Mouse (Mus musculus) frontal cortex, postnatal 10 days (tissue): ENCODE measurements around the gene Krt13.

Experiments
- DNase-seq, 2 experiments: peaks; one replicate each; pipeline ENCODE4 v3.0.0; 2022; ENCODE audit warnings: low spot score in 2 of 2, mixed read lengths in 1 of 2

The Krt13 gene

GRCm38 (mm10) chr11:100112935-100113741, 8.2 kb downstream of the Krt13 start:
- DNase-seq = no peak

- DNase-seq = no peak
Observed at GRCm38 (mm10) chr11:100105576-100106122, 15.7 kb downstream of the Krt13 start, which contains the start of gene Krt36. Gene Krt36 (minus strand): TSS chr11:100105626.

- no peak for DNase-seq
Observed at GRCm38 (mm10) chr11:100102693-100103429, 18.5 kb downstream of the Krt13 start.

GRCm38 (mm10) chr11:100100391-100100790, 21.0 kb downstream of the Krt13 start:
- no peak for DNase-seq

GRCm38 (mm10) chr11:100097819-100098218, 23.5 kb downstream of the Krt13 start:
- no peak for DNase-seq

DNA sequence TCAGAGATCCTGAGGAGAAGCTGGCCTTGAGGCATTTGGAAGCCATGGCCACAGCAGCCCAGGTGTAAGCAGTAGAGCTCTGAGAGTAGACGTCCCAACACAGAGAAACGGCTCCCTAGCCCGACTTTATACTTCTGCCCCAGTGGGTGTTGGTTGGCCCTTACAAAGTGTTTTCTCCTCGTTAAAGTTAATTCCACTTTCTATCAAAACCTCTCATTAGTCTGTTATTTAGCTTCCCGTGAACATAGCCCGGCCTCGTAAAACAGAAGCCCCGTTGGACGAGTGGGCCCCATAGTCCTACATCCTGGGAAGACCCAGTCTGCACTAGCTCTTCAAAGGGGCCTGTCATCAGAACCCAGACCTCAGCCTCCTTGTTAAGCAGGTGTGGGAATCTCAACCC, 25.2 kb downstream of the Krt13 start, which contains the start of gene Krt35:
Krt35 (minus strand) TSS at position 101 of the 400 bp plus-strand sequence.
- no peak for DNase-seq

- no peak for DNase-seq
Observed at GRCm38 (mm10) chr11:100088378-100089025, 32.9 kb downstream of the Krt13 start.

GRCm38 (mm10) chr11:100087861-100088260, 33.5 kb downstream of the Krt13 start, which contains the start of gene Krt32:
Gene Krt32 (minus strand): TSS chr11:100088226.
- DNase-seq = no peak

DNA sequence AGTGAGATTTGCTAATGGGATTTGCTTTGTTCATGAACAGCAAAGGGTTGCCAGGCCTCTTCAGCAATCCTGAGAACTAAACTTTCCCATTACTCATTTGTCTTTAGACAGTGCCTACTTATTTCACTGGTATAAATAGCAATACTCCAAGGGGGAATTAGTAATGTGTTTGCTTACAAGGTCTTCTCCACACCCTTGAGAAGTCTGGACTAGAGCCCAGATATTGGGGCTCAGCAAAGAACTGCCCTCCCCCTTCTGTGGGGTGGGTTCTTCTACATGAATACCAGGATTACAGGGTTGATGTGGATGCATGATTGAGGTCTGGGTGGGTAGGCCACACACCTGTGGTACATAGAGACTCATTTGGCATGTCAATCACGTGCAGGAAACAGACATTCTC, 47.5 kb downstream of the Krt13 start:
- no peak for DNase-seq
